Mouse (Mus musculus): ENCODE results near the gene Snx6. TPM values are rescaled to one million over a fixed set of nuclear protein-coding genes. Genes with fewer than 3 reads are reported as not detected.

The Snx6 gene
- polyA plus RNA-seq, 1 experiment = 81.8 TPM

GRCm38 (mm10) chr12:54828043-54828442 is 32.5 kb upstream of the Snx6 start:
- TF ChIP-seq POLR2A (IDR thresholded peaks at IDR 0.05; ENCODE audit: borderline replicate concordance, extremely low read depth, insufficient read depth, insufficient read length, poor library complexity, severe bottlenecking) (no peak), CTCF (IDR thresholded peaks at IDR 0.05; ENCODE audit: borderline replicate concordance, extremely low read depth, insufficient read depth, insufficient read length) (no peak)
- DNase-seq (ENCODE audit: low read depth) = no peak

GRCm38 (mm10) chr12:54825202-54825601 is 29.7 kb upstream of the Snx6 start:
- TF ChIP-seq CTCF (IDR thresholded peaks at IDR 0.05; ENCODE audit: borderline replicate concordance, extremely low read depth, insufficient read depth, insufficient read length) (peak; percentile 5; the same call in 1 of the 2 replicates), POLR2A (IDR thresholded peaks at IDR 0.05; ENCODE audit: borderline replicate concordance, extremely low read depth, insufficient read depth, insufficient read length, poor library complexity, severe bottlenecking) (no peak)
- DNase-seq (ENCODE audit: low read depth) = no peak

- peak; percentile 85 for DNase-seq (ENCODE audit: low read depth)
Measured at GRCm38 (mm10) chr12:54822836-54823426, 27.4 kb upstream of the Snx6 start.

DNA sequence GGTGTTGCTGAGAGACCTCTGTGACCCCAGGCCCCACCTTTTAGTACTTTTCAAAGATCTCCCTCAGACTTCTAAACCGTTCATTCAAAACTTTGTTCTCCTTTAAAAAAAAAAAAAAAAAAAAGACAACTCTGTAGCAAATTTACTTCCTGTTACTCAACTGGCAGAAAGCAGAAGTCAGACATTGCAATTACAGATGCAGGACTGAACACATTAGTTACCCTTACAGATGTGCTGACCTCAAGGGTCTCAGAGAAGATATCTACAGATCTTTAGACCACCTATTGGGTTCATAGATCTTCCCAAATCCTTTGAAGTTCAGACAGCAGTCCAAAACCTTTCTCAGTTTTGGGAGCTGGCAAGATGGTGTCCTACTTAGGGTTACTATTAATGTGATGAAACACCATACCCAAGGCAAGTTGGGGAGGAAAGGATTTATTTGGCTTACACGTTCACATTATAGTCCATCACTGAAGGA is 25.2 kb upstream of the Snx6 start:
- no peak for TF ChIP-seq POLR2A (IDR thresholded peaks at IDR 0.05; ENCODE audit: borderline replicate concordance, extremely low read depth, insufficient read depth, insufficient read length, poor library complexity, severe bottlenecking)
- TF ChIP-seq CTCF (IDR thresholded peaks at IDR 0.05; ENCODE audit: borderline replicate concordance, extremely low read depth, insufficient read depth, insufficient read length) = no peak
- no peak for DNase-seq (ENCODE audit: low read depth)

More at GRCm38 (mm10) chr12:54822836-54823426, 27.4 kb upstream of the Snx6 start:
- TF ChIP-seq CTCF (IDR thresholded peaks at IDR 0.05; ENCODE audit: borderline replicate concordance, extremely low read depth, insufficient read depth, insufficient read length) (no peak), POLR2A (IDR thresholded peaks at IDR 0.05; ENCODE audit: borderline replicate concordance, extremely low read depth, insufficient read depth, insufficient read length, poor library complexity, severe bottlenecking) (no peak)

GRCm38 (mm10) chr12:54819181-54819935 is 23.9 kb upstream of the Snx6 start:
- no peak for DNase-seq (ENCODE audit: low read depth)
- TF ChIP-seq POLR2A (IDR thresholded peaks at IDR 0.05; ENCODE audit: borderline replicate concordance, extremely low read depth, insufficient read depth, insufficient read length, poor library complexity, severe bottlenecking) (no peak), CTCF (IDR thresholded peaks at IDR 0.05; ENCODE audit: borderline replicate concordance, extremely low read depth, insufficient read depth, insufficient read length) (no peak)

- TF ChIP-seq CTCF (IDR thresholded peaks at IDR 0.05; ENCODE audit: borderline replicate concordance, extremely low read depth, insufficient read depth, insufficient read length) (no peak), POLR2A (IDR thresholded peaks at IDR 0.05; ENCODE audit: borderline replicate concordance, extremely low read depth, insufficient read depth, insufficient read length, poor library complexity, severe bottlenecking) (no peak)
- no peak for DNase-seq (ENCODE audit: low read depth)
Measured at GRCm38 (mm10) chr12:54810142-54810541, 14.6 kb upstream of the Snx6 start.

GRCm38 (mm10) chr12:54807481-54807880 is 12.0 kb upstream of the Snx6 start:
- no peak for DNase-seq (ENCODE audit: low read depth)
- no peak for TF ChIP-seq CTCF (IDR thresholded peaks at IDR 0.05; ENCODE audit: borderline replicate concordance, extremely low read depth, insufficient read depth, insufficient read length)
- no peak for TF ChIP-seq POLR2A (IDR thresholded peaks at IDR 0.05; ENCODE audit: borderline replicate concordance, extremely low read depth, insufficient read depth, insufficient read length, poor library complexity, severe bottlenecking)

DNA sequence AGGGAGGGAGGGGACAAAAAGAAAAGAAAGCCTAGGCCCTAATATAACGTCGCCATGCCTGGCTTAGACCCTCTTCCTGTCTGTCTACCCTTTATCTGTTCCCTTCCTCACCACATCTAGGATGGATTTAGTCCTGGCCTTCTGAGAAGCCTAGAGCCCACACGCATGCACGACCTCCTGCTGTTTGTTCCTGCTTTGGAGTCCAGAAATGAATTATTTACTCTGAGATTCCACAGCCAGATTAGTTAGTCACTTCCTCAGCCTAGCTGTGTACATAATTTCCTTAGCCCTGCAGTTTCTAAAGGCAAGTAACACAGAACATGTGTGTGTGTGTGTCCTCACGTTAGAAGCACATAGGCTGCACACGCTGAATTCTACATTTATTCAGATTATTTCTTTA is 10.6 kb upstream of the Snx6 start:
- TF ChIP-seq POLR2A (IDR thresholded peaks at IDR 0.05; ENCODE audit: borderline replicate concordance, extremely low read depth, insufficient read depth, insufficient read length, poor library complexity, severe bottlenecking) (no peak), CTCF (IDR thresholded peaks at IDR 0.05; ENCODE audit: borderline replicate concordance, extremely low read depth, insufficient read depth, insufficient read length) (no peak)
- DNase-seq (ENCODE audit: low read depth) = no peak

DNA sequence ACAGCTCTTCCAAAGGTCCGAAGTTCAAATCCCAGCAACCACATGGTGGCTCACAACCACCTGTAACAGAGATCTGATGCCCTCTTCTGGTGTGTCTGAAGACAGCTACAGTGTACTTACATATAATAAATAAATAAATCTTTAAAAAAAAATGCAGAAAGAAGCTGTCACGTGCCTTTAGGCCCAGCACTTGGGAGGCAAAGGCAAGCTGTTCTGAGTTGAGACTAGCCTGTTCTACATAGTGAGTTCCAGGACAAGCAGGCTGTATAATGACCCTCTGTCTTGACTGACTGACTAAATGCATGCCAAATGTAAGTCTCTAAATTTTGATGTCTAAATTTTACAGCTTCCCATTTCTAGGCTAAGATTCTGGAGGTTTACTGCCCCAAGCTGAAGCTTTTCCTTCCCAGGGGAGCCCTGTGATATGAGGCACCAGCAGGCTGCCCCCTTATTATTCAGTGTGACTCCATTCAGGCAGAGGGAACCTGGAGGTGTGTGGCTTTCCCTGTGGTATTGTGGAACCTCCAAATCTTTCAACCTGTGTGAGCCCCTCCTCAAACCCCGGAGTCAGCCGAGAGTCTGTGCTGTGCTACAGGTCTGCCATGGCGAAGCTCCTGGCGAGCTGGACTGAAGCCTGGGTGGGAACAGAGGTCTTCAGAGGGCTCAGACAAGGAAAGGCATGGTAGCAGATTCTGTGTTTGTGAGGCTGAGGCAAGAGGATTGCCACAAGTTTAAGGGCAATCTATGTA is 9.9 kb upstream of the Snx6 start:
- no peak for TF ChIP-seq POLR2A (IDR thresholded peaks at IDR 0.05; ENCODE audit: borderline replicate concordance, extremely low read depth, insufficient read depth, insufficient read length, poor library complexity, severe bottlenecking)
- no peak for TF ChIP-seq CTCF (IDR thresholded peaks at IDR 0.05; ENCODE audit: borderline replicate concordance, extremely low read depth, insufficient read depth, insufficient read length)
- DNase-seq (ENCODE audit: low read depth) = no peak

DNA sequence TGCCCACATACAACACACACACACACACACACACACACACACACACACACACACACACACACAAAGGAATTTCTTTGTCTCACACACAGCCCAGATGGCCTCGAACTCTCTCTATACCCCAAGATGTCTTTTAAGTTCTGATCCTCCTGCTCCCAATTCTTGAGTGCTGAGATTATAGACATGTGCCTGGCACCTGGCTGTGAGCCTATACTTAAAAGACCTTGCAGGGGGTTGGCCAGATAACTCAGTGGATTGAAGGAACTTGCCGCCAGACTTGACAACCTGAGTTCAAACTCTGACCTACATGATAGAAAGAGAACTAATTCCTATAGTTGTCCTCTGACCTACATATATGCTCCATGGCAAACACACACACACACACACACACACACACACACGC is 8.0 kb upstream of the Snx6 start:
- TF ChIP-seq POLR2A (IDR thresholded peaks at IDR 0.05; ENCODE audit: borderline replicate concordance, extremely low read depth, insufficient read depth, insufficient read length, poor library complexity, severe bottlenecking) = no peak
- no peak for TF ChIP-seq CTCF (IDR thresholded peaks at IDR 0.05; ENCODE audit: borderline replicate concordance, extremely low read depth, insufficient read depth, insufficient read length)
- no peak for DNase-seq (ENCODE audit: low read depth)

DNA sequence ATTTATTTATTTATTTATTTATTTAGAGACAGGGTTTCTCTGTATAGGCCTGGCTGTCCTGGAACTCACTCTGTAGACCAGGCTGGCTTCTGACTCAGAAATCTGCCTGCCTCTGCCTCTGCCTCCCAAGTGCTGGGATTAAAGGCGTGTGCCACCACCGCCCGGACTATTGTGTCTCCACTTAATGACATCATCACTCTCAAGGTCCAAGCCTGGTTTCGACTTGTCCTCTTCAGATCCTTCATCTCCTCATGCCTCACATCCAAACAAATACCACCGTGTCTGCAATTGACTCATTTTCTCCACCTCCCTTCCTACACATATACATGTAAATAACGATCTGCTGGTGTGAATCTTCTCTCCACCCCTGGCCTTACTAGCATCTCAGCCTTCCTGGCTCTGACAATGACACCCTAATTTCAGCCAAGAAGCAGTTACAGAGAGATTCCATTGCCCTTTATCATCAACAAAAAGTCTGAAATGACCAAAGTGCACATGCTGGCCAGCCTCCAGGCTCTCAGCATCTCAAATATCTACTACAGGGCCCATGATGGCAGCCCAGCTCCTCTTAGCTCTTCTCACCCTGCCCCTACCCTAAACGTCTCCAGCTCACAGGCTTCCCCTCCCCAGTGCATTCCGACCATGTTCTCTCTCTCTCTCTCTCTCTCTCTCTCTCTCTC is 1.2 kb upstream of the Snx6 start:
- no peak for TF ChIP-seq POLR2A (IDR thresholded peaks at IDR 0.05; ENCODE audit: borderline replicate concordance, extremely low read depth, insufficient read depth, insufficient read length, poor library complexity, severe bottlenecking)
- no peak for TF ChIP-seq CTCF (IDR thresholded peaks at IDR 0.05; ENCODE audit: borderline replicate concordance, extremely low read depth, insufficient read depth, insufficient read length)
- no peak for DNase-seq (ENCODE audit: low read depth)
